Mouse (Mus musculus) monocyte, adult 2 months (primary cell): ENCODE data around the gene Ddx43.

ENCODE experiments used
- DNase-seq, 2 experiments: peaks; one replicate each; pipeline ENCODE4 v3.0.0; 2022; ENCODE audit warnings: low spot score in 2 of 2, low read depth in 1 of 2

Gene Ddx43

GRCm38 (mm10) chr9:78372827-78373504 is 22.6 kb upstream of the Ddx43 start:
- no peak for DNase-seq

GRCm38 (mm10) chr9:78374397-78374796 is 21.2 kb upstream of the Ddx43 start:
- DNase-seq: no peak

- no peak for DNase-seq
These were observed 20.6 kb upstream of the Ddx43 start for GRCm38 (mm10) chr9:78374885-78375389.

GRCm38 (mm10) chr9:78375486-78375885 is 20.1 kb upstream of the Ddx43 start:
- DNase-seq: no peak

- no peak for DNase-seq
These were observed 18.0 kb upstream of the Ddx43 start for GRCm38 (mm10) chr9:78377546-78377945.

- DNase-seq: no peak
These were observed 17.3 kb upstream of the Ddx43 start, which contains the start of gene Ooep for GRCm38 (mm10) chr9:78378113-78378785. Gene Ooep, minus strand, starts transcription at chr9:78378725.

- DNase-seq: no peak
These were observed 9.7 kb upstream of the Ddx43 start for GRCm38 (mm10) chr9:78385893-78386292.

GRCm38 (mm10) chr9:78386947-78387346 is 8.6 kb upstream of the Ddx43 start:
- DNase-seq: no peak

- DNase-seq: no peak
These were observed 5.6 kb upstream of the Ddx43 start for GRCm38 (mm10) chr9:78389981-78390380.

- no peak for DNase-seq
These were observed 1.8 kb upstream of the Ddx43 start for GRCm38 (mm10) chr9:78393741-78394140.

- DNase-seq: no peak
These were observed 975 bp upstream of the Ddx43 start for GRCm38 (mm10) chr9:78394602-78395001.

- no peak for DNase-seq
These were observed 340 bp upstream of the Ddx43 start for GRCm38 (mm10) chr9:78395244-78395629.

GRCm38 (mm10) chr9:78396517-78396916 is 940 bp downstream of the Ddx43 start:
- DNase-seq: no peak

GRCm38 (mm10) chr9:78400570-78400969 is 5.0 kb downstream of the Ddx43 start:
- no peak for DNase-seq

GRCm38 (mm10) chr9:78401596-78401995 is 6.0 kb downstream of the Ddx43 start:
- no peak for DNase-seq

GRCm38 (mm10) chr9:78427362-78427781 is 31.8 kb downstream of the Ddx43 start:
- DNase-seq: no peak

GRCm38 (mm10) chr9:78428185-78428584 is 32.6 kb downstream of the Ddx43 start:
- peak in 1 of 2 experiments; percentile 34 for DNase-seq

GRCm38 (mm10) chr9:78428870-78429432 is 33.4 kb downstream of the Ddx43 start:
- no peak for DNase-seq

GRCm38 (mm10) chr9:78429551-78429950 is 34.0 kb downstream of the Ddx43 start:
- no peak for DNase-seq

GRCm38 (mm10) chr9:78430486-78430885 is 34.9 kb downstream of the Ddx43 start:
- DNase-seq: no peak

GRCm38 (mm10) chr9:78432471-78432870 is 36.9 kb downstream of the Ddx43 start:
- DNase-seq: no peak

GRCm38 (mm10) chr9:78439426-78439825 is 43.8 kb downstream of the Ddx43 start:
- no peak for DNase-seq
